Mouse (Mus musculus): ENCODE measurements around the gene Smcr8. TPM values are rescaled to one million over a fixed set of nuclear protein-coding genes. Genes with fewer than 3 reads are reported as not detected.
"Not testable (repeated sequence)": the region's sequence is repeated elsewhere in the genome, so short reads cannot be mapped to it uniquely, and the experiment has no call there.

Smcr8 gene
- polyA plus RNA-seq, 3 experiments from 2014 or later, result 5.5 to 6.7 (median 6.3) TPM

DNA sequence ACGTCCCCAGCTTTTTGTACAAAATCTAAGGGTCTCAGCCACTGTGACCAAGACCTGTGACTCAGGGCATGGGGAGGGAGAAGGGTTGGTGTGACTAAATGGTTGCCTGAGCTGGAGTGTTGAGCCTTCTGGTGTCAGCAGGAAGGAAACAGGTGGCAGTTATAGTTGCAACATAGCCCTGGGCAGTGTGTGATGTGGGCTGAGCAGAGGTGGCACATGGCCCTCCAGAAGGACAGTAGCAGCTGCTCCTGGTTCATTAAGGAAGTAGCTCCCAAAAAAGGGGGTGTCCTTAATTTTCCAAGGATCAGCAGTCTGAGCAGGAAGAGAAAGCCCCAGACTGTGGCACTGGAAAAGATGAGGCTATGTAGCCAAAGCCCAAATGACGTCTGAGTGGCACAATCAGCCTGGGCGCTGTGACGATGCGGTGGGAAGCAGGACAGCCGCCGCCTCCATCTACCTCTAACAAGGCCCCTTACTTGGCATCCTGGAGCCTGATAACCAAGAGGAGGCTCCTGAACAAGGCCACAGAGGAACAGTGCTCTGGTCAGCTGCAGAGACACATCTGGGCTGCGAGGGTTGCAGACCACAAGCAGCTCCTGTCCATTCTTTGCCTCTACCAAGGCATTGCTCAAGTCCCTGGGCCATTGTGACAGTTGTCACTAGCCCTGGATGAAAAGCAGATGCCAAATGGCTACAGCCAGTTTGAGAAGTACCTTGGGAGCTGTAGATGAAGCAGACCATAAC, 7.0 kb downstream of the Smcr8 start:
- no peak for ATAC-seq

DNA sequence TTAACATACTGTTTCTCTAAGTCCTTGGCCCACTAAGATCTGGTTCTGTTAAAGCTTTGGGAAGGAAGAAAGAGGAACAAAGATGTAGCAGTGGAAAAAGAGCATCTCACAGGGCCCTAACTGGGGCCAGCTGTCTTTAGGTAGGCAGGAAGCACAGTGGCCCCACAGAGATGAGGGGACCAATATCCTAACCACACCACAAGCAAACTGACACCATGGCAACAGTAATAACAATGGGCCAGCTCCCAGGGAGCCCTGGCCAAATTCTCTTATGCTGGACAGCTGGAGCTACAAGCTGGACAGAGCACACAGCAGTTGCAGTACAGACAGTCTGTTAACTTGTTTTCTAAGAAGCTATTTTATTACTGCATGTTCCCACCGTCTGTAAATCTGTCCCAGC, 10.3 kb downstream of the Smcr8 start:
- no peak for ATAC-seq

DNA sequence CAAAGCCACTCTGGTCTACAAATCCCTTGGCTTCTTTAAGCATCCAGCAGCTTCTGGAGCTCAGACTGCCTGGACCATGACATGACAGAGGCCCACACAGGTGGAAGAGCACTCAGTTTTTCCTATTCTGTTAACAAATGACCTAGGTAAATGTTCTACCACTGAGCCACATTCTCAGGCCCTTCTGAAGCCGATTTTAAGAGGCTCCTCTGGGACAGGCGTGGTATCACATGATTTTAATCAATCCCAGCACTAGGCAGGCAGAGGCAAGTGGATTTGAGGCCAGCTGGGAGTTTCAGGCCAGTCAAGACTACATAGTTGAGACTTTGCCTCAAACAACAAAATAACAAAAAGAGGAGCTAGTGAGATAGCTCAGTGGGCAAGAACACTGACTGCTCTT, 13.1 kb downstream of the Smcr8 start:
- ATAC-seq, result no peak

DNA sequence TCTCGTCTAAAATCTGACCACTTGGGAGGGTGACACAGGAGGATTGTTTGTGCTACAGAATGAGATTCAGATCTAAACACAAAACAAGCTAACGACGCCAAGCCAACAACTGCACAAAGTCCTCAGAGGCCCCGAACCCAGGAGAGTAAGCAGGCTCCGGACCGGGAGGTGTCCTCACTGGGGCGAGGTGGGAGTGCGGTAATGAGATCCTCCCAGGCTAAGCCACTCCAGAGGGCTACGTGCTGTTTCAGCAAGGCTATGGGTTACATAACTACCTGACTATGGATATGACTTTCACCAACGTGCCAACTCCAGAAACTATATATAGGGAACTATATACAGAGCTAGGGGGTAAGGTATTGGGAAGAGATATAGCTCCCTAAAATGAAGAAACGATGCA, 19.0 kb downstream of the Smcr8 start:
- ATAC-seq, result no peak

DNA sequence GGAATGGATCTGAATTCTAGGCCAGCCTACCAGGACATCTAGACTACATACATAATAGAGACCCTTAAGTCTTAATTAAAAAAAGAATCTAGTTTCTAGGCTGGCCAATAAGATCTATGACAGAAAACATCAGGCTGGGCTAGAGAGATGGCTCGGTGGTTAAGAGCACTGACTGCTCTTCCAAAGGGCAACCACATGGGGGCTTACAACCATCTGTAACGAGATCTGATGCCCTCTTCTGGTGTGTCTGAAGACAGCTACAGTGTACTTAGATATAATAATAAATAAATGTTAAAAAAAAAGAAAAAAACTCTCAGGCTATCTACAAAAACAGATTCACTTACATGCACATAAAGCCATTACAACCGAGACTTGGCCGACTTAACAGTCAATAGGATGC, 22.7 kb downstream of the Smcr8 start:
- ATAC-seq, result no peak

DNA sequence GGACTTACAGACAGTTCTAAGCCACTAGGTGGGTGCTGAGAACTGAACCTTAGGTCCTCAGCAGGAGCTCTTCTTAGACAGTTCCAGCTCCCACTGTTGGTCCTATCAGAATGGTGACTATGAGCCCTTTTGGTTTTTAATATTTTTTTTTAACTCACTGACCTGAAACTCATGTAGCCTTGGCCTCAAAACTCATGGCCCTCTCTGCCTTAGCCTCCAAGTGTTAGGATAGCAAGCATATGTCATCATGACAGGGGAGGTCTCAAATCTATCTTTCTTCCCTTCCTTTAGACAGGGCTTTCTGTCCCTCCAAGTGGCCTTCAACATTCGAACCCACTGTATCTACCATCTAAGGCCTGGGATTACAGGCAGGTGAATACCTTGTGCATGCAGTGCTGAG, 23.6 kb downstream of the Smcr8 start:
- no peak for ATAC-seq

DNA sequence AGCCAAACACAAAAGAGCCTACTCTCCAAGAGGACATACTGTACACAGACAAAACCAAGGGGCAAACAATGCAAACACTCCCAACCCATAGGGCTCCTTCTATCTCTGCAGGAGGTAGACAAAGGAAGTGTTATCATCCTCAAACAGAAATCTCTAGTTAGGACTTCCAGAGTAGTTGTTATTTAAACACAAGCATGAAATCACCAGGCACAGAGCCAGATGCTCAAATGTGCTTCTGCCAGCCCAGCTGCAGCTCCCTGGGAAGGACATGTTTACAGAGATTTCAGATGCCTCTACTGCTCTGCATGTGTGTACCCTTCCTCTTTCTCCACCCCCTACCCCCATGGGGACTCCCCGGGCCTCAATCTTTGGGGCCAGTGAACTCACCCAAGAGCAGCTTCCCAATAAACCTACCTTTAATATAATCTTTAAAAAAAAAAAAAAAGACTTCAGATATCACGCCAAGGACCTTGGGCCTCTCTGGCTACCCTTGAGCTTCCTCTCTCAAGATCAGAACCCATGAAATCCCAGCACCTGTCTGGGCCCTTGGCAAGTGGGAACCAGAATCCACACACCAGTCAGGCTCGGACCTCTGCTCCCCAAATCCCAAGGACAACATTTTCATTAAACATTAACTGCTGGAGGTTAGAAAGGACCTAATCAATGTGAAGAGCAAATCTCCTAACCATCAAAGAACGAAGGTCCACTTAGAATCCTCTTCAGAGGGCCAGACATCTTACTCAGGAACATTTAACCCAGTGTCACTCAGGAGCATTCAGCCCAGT, 31.2 kb downstream of the Smcr8 start:
- ATAC-seq, result no peak

DNA sequence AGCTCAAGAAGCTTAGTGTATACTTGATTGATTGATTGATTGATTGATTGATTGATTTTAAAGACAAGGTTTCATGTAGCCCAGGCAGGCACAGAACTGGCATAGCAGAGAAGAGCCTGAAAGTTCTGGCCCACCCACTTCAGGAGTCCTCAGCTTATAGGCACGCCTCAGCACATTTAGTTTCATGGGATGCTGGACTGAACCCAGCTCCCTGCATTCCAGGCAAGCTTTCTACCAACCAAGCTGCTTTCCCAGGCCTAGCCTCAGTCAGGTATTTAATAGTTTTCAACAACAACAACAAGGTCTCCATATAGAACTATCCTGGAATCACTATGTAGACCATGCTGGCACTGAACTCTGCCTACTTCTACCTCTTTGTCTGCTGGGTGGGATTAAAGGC, 32.2 kb downstream of the Smcr8 start:
- ATAC-seq, result no peak

DNA sequence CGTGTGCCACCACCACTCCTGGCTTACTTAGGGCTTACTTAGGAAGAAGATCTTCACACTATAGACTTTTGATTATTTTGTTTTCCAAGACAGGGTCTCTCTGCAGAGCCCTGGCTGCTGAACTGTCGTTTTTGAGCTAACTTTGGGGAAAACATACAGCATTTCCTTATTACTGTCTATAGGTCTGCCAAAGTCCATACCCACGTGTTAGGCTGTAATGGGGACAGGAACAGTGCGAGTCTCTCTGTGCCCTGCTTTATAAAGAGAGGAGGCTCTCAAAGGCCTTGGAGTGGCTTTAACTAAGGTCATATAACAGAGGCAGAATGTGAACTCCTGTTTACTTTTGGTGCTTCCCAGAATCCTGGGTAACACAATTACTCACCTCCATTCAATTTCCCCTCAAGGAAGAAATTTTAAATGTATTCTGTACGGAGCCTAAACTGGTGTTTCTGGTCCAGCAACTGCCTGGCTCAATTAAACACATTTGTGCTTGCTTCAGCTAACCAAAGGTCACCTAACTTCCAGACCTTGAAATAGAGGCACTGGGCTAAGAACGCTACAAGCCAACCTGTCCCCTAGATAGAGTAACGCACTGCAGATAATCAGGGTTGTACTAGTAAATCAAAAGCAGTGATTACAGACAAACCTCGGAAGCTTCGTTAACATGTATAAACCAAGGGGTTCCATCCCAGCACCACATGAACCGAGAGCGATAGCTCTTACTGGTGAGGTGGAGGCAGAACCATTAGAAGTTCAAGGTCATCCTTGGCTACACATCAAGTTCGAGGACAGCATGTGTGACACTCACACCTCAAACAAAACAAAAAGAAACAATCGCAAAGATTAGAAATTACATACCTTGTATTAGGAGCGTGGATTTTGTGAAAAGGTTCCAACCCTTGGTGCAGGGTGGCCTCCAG, 33.0 kb downstream of the Smcr8 start:
- no peak for ATAC-seq

DNA sequence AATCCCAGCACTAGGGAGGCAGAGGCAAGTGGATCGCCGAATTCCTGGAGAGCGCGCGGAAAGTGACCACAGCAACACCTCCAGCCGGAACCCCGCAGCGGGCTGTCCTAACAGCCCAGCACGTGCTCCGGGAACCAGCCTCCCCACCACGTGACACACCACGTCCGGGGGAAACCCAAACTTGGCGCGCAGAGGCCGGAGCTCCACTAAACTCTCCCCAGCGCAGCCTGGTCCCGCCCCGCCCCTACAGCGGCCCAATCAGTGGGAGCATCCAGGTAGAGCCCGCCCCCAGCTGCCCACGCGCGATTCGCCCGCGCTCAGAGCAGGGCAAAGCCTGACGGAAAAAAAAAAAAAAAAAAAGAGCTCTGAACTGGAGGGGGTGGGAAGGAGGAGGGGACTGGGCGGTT, 33.7 kb downstream of the Smcr8 start:
- ATAC-seq, result peak; percentile 99

DNA sequence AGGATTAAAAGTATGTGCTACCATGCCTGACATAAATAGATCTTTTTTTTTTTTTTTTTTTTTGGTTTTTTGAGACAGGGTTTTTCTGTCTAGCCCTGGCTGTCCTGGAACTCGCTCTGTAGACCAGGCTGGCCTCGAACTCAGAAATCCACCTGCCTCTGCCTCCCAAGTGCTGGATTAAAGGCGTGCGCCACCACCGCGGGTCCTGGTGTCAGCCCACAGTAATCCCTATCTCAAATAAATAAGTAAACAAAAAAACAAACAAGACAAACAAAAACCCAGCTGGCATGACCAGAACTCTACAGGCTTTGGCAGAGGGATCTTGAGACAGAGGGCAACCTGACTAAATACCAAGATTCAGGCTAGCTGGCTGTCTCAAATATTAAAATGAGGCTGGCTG, 34.3 kb downstream of the Smcr8 start, which contains the start of gene Shmt1:
Shmt1 (minus strand) TSS at position 101 of the 400 bp plus-strand sequence.
- not testable (repeated sequence) for ATAC-seq

DNA sequence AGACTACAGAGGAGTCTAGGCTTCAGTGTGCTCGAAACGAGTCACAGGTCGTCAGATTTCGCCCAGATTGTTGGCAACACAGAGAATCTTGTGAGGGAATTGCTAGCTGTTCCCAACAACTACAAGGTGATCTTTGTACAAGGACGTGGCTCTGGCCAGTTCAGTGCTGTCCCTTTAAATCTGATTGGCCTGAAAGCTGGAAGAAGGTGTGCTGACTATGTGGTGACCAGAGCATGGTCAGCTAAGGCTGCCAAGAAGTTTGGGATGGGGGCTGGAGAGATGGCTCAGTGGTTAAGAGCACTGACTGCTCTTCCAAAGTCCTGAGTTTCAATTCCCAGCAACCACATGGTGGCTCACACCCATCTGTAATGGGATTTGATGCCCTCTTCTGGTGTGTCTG, 39.1 kb downstream of the Smcr8 start:
- no peak for ATAC-seq

DNA sequence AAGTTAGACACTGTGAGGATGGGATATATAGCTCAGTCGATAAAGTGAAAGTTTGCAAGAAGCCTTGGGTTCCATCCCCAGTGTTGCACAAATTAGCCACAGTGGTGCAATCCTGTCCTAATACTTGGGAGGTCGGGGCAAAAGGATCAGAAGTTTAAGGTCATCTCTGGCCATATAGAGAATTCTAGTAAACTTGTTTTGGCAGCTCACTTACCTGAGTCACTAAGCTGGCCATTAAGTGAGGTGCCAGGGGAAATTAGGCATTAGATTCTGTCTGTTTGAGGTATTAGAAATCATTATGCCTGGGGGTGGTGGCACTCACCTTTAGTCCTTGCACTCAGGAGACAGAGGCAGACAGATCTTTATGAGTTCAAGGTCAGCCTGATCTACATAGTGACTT, 46.4 kb downstream of the Smcr8 start:
- no peak for ATAC-seq

DNA sequence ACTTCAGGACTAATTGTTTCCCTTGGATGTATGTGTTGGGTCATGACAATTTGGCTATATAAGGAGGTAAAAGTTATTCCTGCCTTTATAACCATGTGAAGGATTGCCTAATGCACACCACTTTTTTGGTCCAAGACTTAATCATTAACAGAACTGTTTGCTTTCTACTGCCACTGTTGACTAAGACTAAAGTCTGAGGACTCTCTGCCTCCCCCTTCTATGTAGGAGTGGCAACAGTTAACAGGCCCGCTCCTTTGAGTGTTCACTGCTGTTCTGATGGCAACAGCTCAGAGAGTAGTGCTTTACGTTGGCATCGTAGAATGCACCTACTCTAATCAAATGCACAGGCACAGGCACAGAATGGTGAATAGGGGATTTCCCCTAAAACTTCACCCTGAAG, 47.9 kb downstream of the Smcr8 start:
- ATAC-seq, result no peak

DNA sequence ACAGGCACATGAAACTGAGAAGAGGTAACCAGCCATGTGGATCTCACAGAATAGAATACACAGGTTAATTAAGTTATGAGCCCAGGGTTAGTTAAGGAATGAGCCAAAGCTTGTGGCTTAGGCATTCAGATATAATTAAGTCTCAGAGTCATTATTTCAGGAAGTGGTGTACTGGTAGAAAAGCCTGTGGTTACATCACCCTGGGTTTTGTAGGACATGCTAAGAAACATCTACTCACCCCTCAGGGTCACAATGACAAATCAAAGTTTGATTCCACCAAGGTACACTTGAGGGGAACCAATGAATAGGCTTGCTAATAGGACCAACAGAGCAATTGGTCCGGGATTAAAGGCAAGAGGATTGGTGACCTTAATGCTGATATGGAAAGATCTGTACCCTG, 49.4 kb downstream of the Smcr8 start:
- no peak for ATAC-seq

DNA sequence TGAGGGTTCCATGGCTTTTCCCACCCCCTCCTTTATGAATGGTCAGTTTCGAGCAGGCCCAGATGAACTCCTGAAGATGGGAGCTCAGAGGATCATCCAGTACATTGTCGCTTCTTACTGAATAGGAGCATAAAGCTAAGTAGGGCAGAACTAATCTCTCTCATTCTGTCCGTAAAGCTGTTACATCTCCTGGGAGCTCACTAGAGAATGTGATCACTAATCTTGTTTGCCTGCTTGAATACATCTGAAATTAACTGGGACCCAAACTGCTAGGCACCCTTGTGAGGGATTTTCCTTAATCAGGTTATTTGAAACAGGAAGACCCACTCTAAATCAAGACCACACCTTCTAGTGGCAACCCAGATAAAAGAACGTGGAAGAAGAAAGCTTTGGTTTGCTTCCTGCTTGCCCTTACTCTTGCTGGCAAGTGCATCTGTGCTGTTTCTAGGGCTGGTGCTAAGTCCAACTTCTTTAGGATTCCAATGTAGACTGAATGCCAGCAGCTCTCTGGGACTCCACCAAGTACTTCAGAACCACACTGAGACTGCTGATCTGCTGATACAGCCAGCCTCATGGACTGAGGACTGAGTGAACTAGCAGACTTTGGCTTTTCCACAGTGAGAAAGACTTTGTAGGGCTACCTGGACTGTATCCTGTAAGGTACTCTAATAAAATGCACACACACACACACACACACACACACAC, 50.1 kb downstream of the Smcr8 start:
- no peak for ATAC-seq

DNA sequence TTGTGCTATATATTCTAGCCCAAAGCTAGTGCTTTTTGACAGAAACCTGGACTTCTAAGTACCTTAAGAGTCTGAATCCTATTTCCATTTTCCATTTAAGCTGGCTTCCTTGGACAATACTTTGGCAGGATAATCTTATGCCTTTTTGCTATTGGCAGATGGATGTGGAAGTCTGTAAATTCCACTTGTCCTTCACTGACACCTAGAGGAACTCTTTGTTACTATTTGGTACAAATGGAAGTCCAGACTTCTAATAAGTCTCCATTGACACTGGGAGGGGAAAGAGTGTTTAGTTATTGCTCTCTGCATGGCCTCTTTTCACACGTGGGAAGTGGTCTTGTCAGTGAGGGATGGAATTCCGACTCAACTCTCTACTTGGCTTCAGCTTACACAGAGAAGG, 51.6 kb downstream of the Smcr8 start:
- ATAC-seq, result no peak

DNA sequence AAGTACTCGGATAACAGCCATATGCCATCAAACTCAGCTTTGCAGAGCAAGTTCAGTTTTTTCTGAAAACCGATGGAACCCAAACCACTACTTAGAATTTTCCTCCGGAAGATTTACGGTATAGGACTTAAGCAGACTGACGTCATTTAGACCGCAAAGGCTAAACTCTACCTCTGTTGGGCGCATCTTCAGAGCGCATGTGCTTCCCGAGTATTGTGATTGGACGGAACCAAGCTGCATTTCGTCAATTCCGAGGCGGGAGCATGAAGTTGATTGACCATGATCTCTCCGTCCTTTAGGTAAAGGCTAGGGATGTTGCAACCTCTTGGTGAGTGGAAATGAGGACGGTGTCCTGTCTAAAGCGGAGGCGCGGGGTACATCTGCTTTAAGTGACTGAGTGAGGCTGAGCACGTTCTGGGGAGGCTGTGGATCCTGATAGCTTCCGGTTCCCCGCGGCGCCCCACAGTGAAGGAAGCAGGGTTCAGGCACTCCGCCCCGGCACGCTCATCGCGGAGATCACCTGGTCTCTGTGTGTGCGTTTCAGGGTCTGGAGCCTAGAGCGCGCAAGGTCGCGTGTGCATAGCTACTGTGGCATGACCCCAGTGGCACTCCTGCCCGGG, 53.2 kb downstream of the Smcr8 start, which contains the start of gene Dhrs7b:
Dhrs7b (plus strand) TSS at position 199 of the 620 bp plus-strand sequence.
- peak; percentile 96 for ATAC-seq

DNA sequence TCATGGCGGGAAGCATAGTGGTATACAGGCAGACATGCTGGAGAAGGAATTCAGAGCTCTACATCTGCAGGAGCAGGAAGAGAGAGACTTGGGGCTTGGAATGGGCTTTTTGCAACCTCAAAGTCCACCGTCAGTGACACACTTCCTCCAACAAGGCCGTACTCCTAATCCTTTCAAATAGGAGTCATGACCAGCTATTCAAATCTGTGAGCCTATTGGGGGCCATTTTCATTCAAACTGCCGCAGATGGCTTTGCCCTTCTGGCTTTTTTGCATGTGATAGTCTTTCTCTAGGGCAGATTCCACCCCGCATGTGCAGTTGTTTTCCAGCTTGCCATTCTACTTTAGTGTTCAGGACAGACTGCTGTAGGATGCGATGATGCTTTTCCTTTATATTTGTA, 59.6 kb downstream of the Smcr8 start:
- ATAC-seq, result no peak
